Mouse (Mus musculus): Measurements from ENCODE around the gene Slc7a11. TPM values are rescaled to one million over a fixed set of nuclear protein-coding genes. Genes with fewer than 3 reads are reported as not detected.
A peak's percentile ranks its signal among the peaks of the same experiment; 100 is the strongest.
"Not testable (repeated sequence)": the region's sequence is repeated elsewhere in the genome, so short reads cannot be mapped to it uniquely, and the experiment has no call there.

Slc7a11 gene
- polyA plus RNA-seq, 1 experiment from 2014 or later: 2.7 TPM

- no peak overlapping the region for H3K27ac ChIP-seq (ENCODE audit: low read length)
- no peaks in the 10 kb centered on the region for H3K36me3 ChIP-seq (ENCODE audit: control insufficient read depth, insufficient read depth, low read length)
- no peak for ATAC-seq
- peak overlapping the region; percentile 33; the same call in 1 of the 2 replicates for H3K4me3 ChIP-seq (ENCODE audit: low read depth, low read length)
- peaks cover 12% of the 10 kb centered on the region for H3K4me1 ChIP-seq (ENCODE audit: control insufficient read depth, insufficient read depth, low read length)
- no peak overlapping the region for H3K9ac ChIP-seq (ENCODE audit: low read depth, low read length)
- no peaks in the 10 kb centered on the region for H3K27me3 ChIP-seq (ENCODE audit: control insufficient read depth, insufficient read depth, low read depth, low read length)
- no peaks in the 10 kb centered on the region for H3K9me3 ChIP-seq (replicated peaks; ENCODE audit: control insufficient read depth, low read length, poor library complexity, severe bottlenecking)
- peak overlapping the region; percentile 70 for H3K4me2 ChIP-seq (ENCODE audit: low read length)
- 68% methylated on average over 19 of the region's 19 CpGs for WGBS
Measured at GRCm38 (mm10) chr3:50442341-50443292, 797 bp downstream of the Slc7a11 start.

DNA sequence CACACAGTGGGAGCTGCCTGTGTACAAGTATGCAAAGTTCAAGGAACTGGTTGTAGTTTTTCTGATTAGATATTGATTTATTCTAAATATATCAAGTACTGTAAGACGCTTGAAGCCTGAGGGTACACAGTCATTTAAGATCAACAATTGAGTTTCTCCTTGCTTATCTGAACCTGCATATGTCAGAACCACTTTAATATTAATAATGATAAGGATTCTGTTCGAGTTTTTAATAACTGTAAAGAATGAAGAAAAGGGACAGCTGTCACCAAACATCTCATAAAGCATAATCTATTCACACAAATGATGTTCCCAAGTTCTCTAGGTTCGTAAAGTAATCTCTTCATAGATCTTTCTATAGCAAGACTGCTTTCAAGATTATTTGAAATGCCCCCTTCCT is 2.1 kb downstream of the Slc7a11 start:
- H3K9ac ChIP-seq (ENCODE audit: low read depth, low read length): no peak overlapping the region
- H3K4me3 ChIP-seq (ENCODE audit: low read depth, low read length): no peak overlapping the region
- H3K9me3 ChIP-seq (replicated peaks; ENCODE audit: control insufficient read depth, low read length, poor library complexity, severe bottlenecking): no peaks in the 10 kb centered on the region
- no peaks in the 10 kb centered on the region for H3K36me3 ChIP-seq (ENCODE audit: control insufficient read depth, insufficient read depth, low read length)
- 80% methylated on average over 3 of the region's 3 CpGs for WGBS
- no peak for ATAC-seq
- no peaks in the 10 kb centered on the region for H3K27me3 ChIP-seq (ENCODE audit: control insufficient read depth, insufficient read depth, low read depth, low read length)
- no peak overlapping the region for H3K4me2 ChIP-seq (ENCODE audit: low read length)
- H3K4me1 ChIP-seq (ENCODE audit: control insufficient read depth, insufficient read depth, low read length): peaks cover 12% of the 10 kb centered on the region
- no peak overlapping the region for H3K27ac ChIP-seq (ENCODE audit: low read length)

DNA sequence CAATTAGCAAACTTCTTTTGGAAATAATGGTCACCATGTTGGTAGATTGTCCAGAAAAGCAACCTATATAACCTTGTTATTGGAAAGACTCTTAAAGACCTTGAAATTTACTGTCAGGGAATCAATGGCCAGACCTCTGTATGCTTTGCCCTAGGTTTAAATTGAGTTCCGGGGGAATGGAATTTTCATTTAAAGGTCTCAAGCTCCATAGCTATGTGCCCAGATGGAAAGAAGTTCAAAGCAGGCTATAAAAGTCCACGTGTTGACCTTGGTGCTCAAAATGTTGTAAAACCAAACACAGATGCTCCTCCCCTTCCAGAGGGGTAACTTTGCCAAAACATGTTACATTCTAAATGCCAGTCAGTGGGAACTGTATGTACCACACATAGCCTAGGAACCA is 3.0 kb downstream of the Slc7a11 start:
- Histone ChIP-seq H3K4me2 (ENCODE audit: low read length) (no peak overlapping the region), H3K36me3 (ENCODE audit: control insufficient read depth, insufficient read depth, low read length) (no peaks in the 10 kb centered on the region), H3K9ac (ENCODE audit: low read depth, low read length) (no peak overlapping the region), H3K4me1 (ENCODE audit: control insufficient read depth, insufficient read depth, low read length) (peaks cover 12% of the 10 kb centered on the region), H3K27ac (ENCODE audit: low read length) (no peak overlapping the region), H3K4me3 (ENCODE audit: low read depth, low read length) (no peak overlapping the region), H3K9me3 (replicated peaks; ENCODE audit: control insufficient read depth, low read length, poor library complexity, severe bottlenecking) (no peaks in the 10 kb centered on the region), H3K27me3 (ENCODE audit: control insufficient read depth, insufficient read depth, low read depth, low read length) (no peaks in the 10 kb centered on the region)
- WGBS: 86% methylated on average over 2 of the region's 2 CpGs
- no peak for ATAC-seq

- WGBS: 94% methylated on average over 5 of the region's 5 CpGs
- Histone ChIP-seq H3K27me3 (ENCODE audit: control insufficient read depth, insufficient read depth, low read depth, low read length) (no peaks in the 10 kb centered on the region), H3K4me2 (ENCODE audit: low read length) (no peak overlapping the region), H3K9ac (ENCODE audit: low read depth, low read length) (no peak overlapping the region), H3K27ac (ENCODE audit: low read length) (no peak overlapping the region), H3K4me3 (ENCODE audit: low read depth, low read length) (no peak overlapping the region), H3K9me3 (replicated peaks; ENCODE audit: control insufficient read depth, low read length, poor library complexity, severe bottlenecking) (no peaks in the 10 kb centered on the region), H3K4me1 (ENCODE audit: control insufficient read depth, insufficient read depth, low read length) (peaks cover 10% of the 10 kb centered on the region), H3K36me3 (ENCODE audit: control insufficient read depth, insufficient read depth, low read length) (no peaks in the 10 kb centered on the region)
- ATAC-seq: no peak
Measured at GRCm38 (mm10) chr3:50439429-50439828, 4.0 kb downstream of the Slc7a11 start.

GRCm38 (mm10) chr3:50438520-50439253 is 4.7 kb downstream of the Slc7a11 start:
- no peaks in the 10 kb centered on the region for H3K27me3 ChIP-seq (ENCODE audit: control insufficient read depth, insufficient read depth, low read depth, low read length)
- 48% methylated on average over 4 of the region's 4 CpGs for WGBS
- no peak for ATAC-seq
- no peaks in the 10 kb centered on the region for H3K9me3 ChIP-seq (replicated peaks; ENCODE audit: control insufficient read depth, low read length, poor library complexity, severe bottlenecking)
- H3K4me2 ChIP-seq (ENCODE audit: low read length): no peak overlapping the region
- H3K36me3 ChIP-seq (ENCODE audit: control insufficient read depth, insufficient read depth, low read length): no peaks in the 10 kb centered on the region
- H3K9ac ChIP-seq (ENCODE audit: low read depth, low read length): no peak overlapping the region
- H3K27ac ChIP-seq (ENCODE audit: low read length): no peak overlapping the region
- no peak overlapping the region for H3K4me3 ChIP-seq (ENCODE audit: low read depth, low read length)
- H3K4me1 ChIP-seq (ENCODE audit: control insufficient read depth, insufficient read depth, low read length): peaks cover 5% of the 10 kb centered on the region; the same call in 1 of the 2 replicates

GRCm38 (mm10) chr3:50438081-50438480 is 5.3 kb downstream of the Slc7a11 start:
- not testable (repeated sequence) for H3K36me3 ChIP-seq (ENCODE audit: control insufficient read depth, insufficient read depth, low read length); ATAC-seq; H3K4me2 ChIP-seq (ENCODE audit: low read length); H3K4me1 ChIP-seq (ENCODE audit: control insufficient read depth, insufficient read depth, low read length); H3K4me3 ChIP-seq (ENCODE audit: low read depth, low read length); H3K27me3 ChIP-seq (ENCODE audit: control insufficient read depth, insufficient read depth, low read depth, low read length); H3K9me3 ChIP-seq (replicated peaks; ENCODE audit: control insufficient read depth, low read length, poor library complexity, severe bottlenecking); H3K27ac ChIP-seq (ENCODE audit: low read length); H3K9ac ChIP-seq (ENCODE audit: low read depth, low read length)
- WGBS: 40% methylated on average over 2 of the region's 2 CpGs

DNA sequence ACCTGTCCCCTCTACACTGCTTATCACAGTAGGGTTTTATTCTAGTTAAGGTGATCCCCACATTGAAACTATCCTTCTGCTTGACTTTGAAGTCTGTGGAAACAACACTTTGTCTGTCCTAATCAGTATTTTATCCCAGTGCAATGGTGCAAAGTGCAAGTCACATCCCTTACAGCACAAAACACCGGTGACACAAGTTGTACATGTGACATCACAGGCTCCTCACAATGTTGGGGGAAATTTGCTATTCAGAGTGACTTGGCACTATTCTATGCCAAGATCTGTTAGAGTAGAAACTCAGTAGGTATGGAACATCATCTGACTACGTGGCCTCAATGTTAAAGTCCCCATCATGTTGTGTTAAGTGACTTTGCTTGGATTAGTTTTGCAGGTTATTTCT is 7.0 kb downstream of the Slc7a11 start:
- H3K27ac ChIP-seq (ENCODE audit: low read length); ATAC-seq; H3K4me1 ChIP-seq (ENCODE audit: control insufficient read depth, insufficient read depth, low read length); H3K4me3 ChIP-seq (ENCODE audit: low read depth, low read length); H3K9ac ChIP-seq (ENCODE audit: low read depth, low read length); H3K27me3 ChIP-seq (ENCODE audit: control insufficient read depth, insufficient read depth, low read depth, low read length); H3K36me3 ChIP-seq (ENCODE audit: control insufficient read depth, insufficient read depth, low read length); H3K4me2 ChIP-seq (ENCODE audit: low read length); H3K9me3 ChIP-seq (replicated peaks; ENCODE audit: control insufficient read depth, low read length, poor library complexity, severe bottlenecking): not testable (repeated sequence)
- WGBS: 94% methylated on average over 2 of the region's 2 CpGs

DNA sequence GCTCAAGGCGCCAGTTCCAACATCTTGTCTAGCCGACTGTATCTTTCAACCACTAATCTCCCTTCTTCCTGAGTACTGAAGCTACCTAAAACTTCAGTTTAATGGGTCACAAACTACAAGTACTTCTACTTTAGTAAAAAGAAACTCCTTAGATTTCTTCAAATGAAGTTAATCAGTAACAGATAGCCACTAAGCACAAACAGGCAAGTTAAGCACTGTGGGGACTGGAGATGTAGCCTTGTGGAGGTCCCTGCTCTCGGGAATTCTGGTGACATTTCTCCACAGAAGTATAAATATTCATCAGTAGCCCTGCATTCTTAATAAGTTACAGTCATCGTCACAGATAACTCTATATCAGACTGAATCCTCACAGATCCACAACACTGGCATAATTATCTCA is 9.6 kb downstream of the Slc7a11 start:
- Histone ChIP-seq H3K4me1 (ENCODE audit: control insufficient read depth, insufficient read depth, low read length) (no peaks in the 10 kb centered on the region), H3K4me2 (ENCODE audit: low read length) (no peak overlapping the region), H3K9me3 (replicated peaks; ENCODE audit: control insufficient read depth, low read length, poor library complexity, severe bottlenecking) (no peaks in the 10 kb centered on the region), H3K27ac (ENCODE audit: low read length) (no peak overlapping the region), H3K27me3 (ENCODE audit: control insufficient read depth, insufficient read depth, low read depth, low read length) (no peaks in the 10 kb centered on the region), H3K4me3 (ENCODE audit: low read depth, low read length) (no peak overlapping the region), H3K9ac (ENCODE audit: low read depth, low read length) (no peak overlapping the region), H3K36me3 (ENCODE audit: control insufficient read depth, insufficient read depth, low read length) (no peaks in the 10 kb centered on the region)
- ATAC-seq: no peak
- 60% methylated on average over 4 of the region's 4 CpGs for WGBS

DNA sequence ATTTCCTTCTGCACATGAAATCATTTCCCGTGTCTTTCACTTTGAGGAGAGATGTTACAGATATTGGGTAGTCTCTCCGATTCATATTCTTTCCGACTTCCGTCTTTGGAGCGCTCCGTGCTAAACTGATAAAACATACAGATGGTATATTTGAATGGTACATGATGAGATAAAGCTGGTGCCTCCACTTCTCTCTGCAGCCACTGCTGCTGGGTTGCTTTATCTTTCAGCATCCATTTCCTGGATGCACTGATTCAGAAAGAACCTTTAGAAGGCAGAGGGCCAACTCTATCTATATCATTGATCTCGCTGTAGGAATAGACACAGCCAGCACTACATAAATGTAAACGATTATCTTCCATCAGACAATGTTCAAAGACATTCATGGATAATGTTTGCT is 12.6 kb downstream of the Slc7a11 start:
- 98% methylated on average over 8 of the region's 8 CpGs for WGBS
- no peak overlapping the region for H3K9ac ChIP-seq (ENCODE audit: low read depth, low read length)
- no peak overlapping the region for H3K27ac ChIP-seq (ENCODE audit: low read length)
- ATAC-seq: no peak
- no peaks in the 10 kb centered on the region for H3K27me3 ChIP-seq (ENCODE audit: control insufficient read depth, insufficient read depth, low read depth, low read length)
- no peaks in the 10 kb centered on the region for H3K4me1 ChIP-seq (ENCODE audit: control insufficient read depth, insufficient read depth, low read length)
- H3K36me3 ChIP-seq (ENCODE audit: control insufficient read depth, insufficient read depth, low read length): no peaks in the 10 kb centered on the region
- no peaks in the 10 kb centered on the region for H3K9me3 ChIP-seq (replicated peaks; ENCODE audit: control insufficient read depth, low read length, poor library complexity, severe bottlenecking)
- no peak overlapping the region for H3K4me2 ChIP-seq (ENCODE audit: low read length)
- no peak overlapping the region for H3K4me3 ChIP-seq (ENCODE audit: low read depth, low read length)
